In genomic region chr2:170724136-170724535, GRCm38 (mm10) we compare ENCODE assay signal across 10 mouse cellular contexts.
"Had no signal": no experiment of that assay in that cellular context is flagged by ENCODE, and none has a peak within 500 bp of the region (broad histone marks: within the 10 kb centered on the region; RNA-seq: fewer than 3 reads in every experiment).

No protein-coding gene starts in this region.

- H3K4me3 ChIP-seq: limb, embryonic 15.5 days; liver, embryonic 13.5 days; midbrain, embryonic 13.5 days; myocyte; neural tube, embryonic 15.5 days had no signal

- H3K27me3 ChIP-seq: limb, embryonic 15.5 days; liver, embryonic 13.5 days; midbrain, embryonic 13.5 days; neural tube, embryonic 15.5 days had no signal

- DNase-seq: kidney, adult 11 months; liver, embryonic 13.5 days; lung, adult 18-20 months; right cerebral cortex, adult 18-20 months; right cerebral cortex, postnatal 25 days; thymus, postnatal 14 days had no signal

- H3K4me2 ChIP-seq: limb, embryonic 15.5 days; liver, embryonic 13.5 days; midbrain, embryonic 13.5 days; neural tube, embryonic 15.5 days had no signal

- H3K9me3 ChIP-seq: limb, embryonic 15.5 days; midbrain, embryonic 13.5 days; neural tube, embryonic 15.5 days had no signal

- H3K4me1 ChIP-seq: limb, embryonic 15.5 days; liver, embryonic 13.5 days; neural tube, embryonic 15.5 days had no signal

- H3K9ac ChIP-seq: limb, embryonic 15.5 days; liver, embryonic 13.5 days; midbrain, embryonic 13.5 days; neural tube, embryonic 15.5 days had no signal

- H3K27ac ChIP-seq: limb, embryonic 15.5 days; liver, embryonic 13.5 days; midbrain, embryonic 13.5 days; neural tube, embryonic 15.5 days had no signal

- ATAC-seq: midbrain, embryonic 13.5 days had no signal

- H3K36me3 ChIP-seq: limb, embryonic 15.5 days; liver, embryonic 13.5 days; midbrain, embryonic 13.5 days; neural tube, embryonic 15.5 days had no signal
